Mouse (Mus musculus) kidney, postnatal 0 days (tissue): Measurements from ENCODE around the gene Ptpn22. TPM values are rescaled to one million over a fixed set of nuclear protein-coding genes. Genes with fewer than 3 reads are reported as not detected.
"Not testable (repeated sequence)": the region's sequence is repeated elsewhere in the genome, so short reads cannot be mapped to it uniquely, and the experiment has no call there.

ENCODE experiments used
- ATAC-seq: fragments of 200-750 bp; cut with Nextera tagmentation; replicated peaks from 2 replicates; pipeline ENCODE4 v1.8.0; 2017; ENCODE audit warnings: low read depth, moderate number of reproducible peaks, moderate TSS enrichment, moderate library complexity; ENCODE audit not compliant: low FRiP score
- DNase-seq: peaks from one replicate; pipeline ENCODE4 v3.0.0-alpha.2; 2016; ENCODE audit warnings: low spot score
- H3K27ac ChIP-seq: fragments of 300-500 bp; sonication (generic); 2 replicates; pipeline ENCODE4 v1.5.1; 2014; ENCODE audit warnings: mild to moderate bottlenecking
- H3K27me3 ChIP-seq: fragments of 300-500 bp; sonication (generic); 2 replicates; pipeline ENCODE4 v1.6.1; 2014; ENCODE audit warnings: low read length, mixed read lengths; ENCODE audit not compliant: insufficient read depth
- H3K36me3 ChIP-seq: fragments of 300-500 bp; sonication (generic); 2 replicates; pipeline ENCODE4 v1.6.1; 2014; ENCODE audit warnings: low read length, mixed read lengths; ENCODE audit not compliant: insufficient read depth
- H3K4me1 ChIP-seq: fragments of 300-500 bp; sonication (generic); replicated peaks from 2 replicates; pipeline ENCODE4 v1.6.1; 2014; ENCODE audit warnings: antibody characterized with exemption, low read length, mixed read lengths; ENCODE audit not compliant: insufficient read depth
- H3K4me2 ChIP-seq: fragments of 300-500 bp; sonication (generic); 2 replicates; pipeline ENCODE4 v1.6.1; 2014; ENCODE audit warnings: mild to moderate bottlenecking, low read length, moderate library complexity, mixed read lengths
- H3K4me3 ChIP-seq: fragments of 300-500 bp; sonication (generic); replicated peaks from 2 replicates; pipeline ENCODE4 v1.5.1; 2014; ENCODE audit warnings: low read depth, low read length
- H3K9ac ChIP-seq: fragments of 300-500 bp; sonication (generic); 2 replicates; pipeline ENCODE4 v1.6.1; 2014; ENCODE audit warnings: low read depth, low read length
- H3K9me3 ChIP-seq: fragments of 300-500 bp; sonication (generic); replicated peaks from 2 replicates; pipeline ENCODE4 v1.6.1; 2016; ENCODE audit warnings: low read length, inconsistent platforms, mixed read lengths
- CTCF ChIP-seq: IDR thresholded peaks from 2 replicates; pipeline ENCODE4 v1.5.1; 2016; ENCODE audit warnings: antibody characterized with exemption, low read depth, mild to moderate bottlenecking, moderate library complexity
- WGBS: fragments of 180-500 bp; shearing (Covaris S2); extraction: QIAGEN DNeasy Blood & Tissue Kit; methylation state at CpG from one replicate; pipeline ENCODE4 v1.1.7; 2014; 5-methylcytosine and 5-hydroxymethylcytosine counted together
- polyA plus RNA-seq: library from polyadenylated mRNA; unstranded; fragments of >200 nt; fragmentation: Nextera tagmentation; extraction: Ambion mirVana; gene quantifications from 2 replicates; pipeline ENCODE4 v1.2.1, GENCODE M21; 2015

Gene Ptpn22
- polyA plus RNA-seq, 1 experiment from 2014 or later, result 0.57 TPM

GRCm38 (mm10) chr3:103831146-103831545 is 28.4 kb upstream of the Ptpn22 start:
- Histone ChIP-seq H3K4me3 (no peak overlapping the region), H3K4me1 (no peaks in the 10 kb centered on the region), H3K9ac (no peak overlapping the region), H3K27me3 (no peaks in the 10 kb centered on the region), H3K9me3 (no peaks in the 10 kb centered on the region), H3K36me3 (no peaks in the 10 kb centered on the region), H3K4me2 (no peak overlapping the region), H3K27ac (no peak overlapping the region)
- TF ChIP-seq CTCF, result no peak
- 77% methylated on average over 7 of the region's 7 CpGs for WGBS
- DNase-seq (no peak), ATAC-seq (no peak)

- Histone ChIP-seq H3K4me1 (no peaks in the 10 kb centered on the region), H3K36me3 (no peaks in the 10 kb centered on the region), H3K27ac (no peak within 1 kb of the TSS), H3K9ac (no peak within 1 kb of the TSS), H3K27me3 (no peaks in the 10 kb centered on the region), H3K4me3 (no peak within 1 kb of the TSS), H3K4me2 (no peak within 1 kb of the TSS), H3K9me3 (no peaks in the 10 kb centered on the region)
- no peak for DNase-seq
- no peak for TF ChIP-seq CTCF
- no peak for ATAC-seq
These were observed 27.2 kb upstream of the Ptpn22 start, which contains the start of gene Bcl2l15 for GRCm38 (mm10) chr3:103832426-103832825. Gene Bcl2l15 (plus strand): TSS chr3:103832601.

- H3K4me2 ChIP-seq, result no peak overlapping the region
- WGBS, result 78% methylated on average over 2 of the region's 2 CpGs
- no peak overlapping the region for H3K4me3 ChIP-seq
- no peak for TF ChIP-seq CTCF
- ATAC-seq, result no peak
- H3K27me3 ChIP-seq, result no peaks in the 10 kb centered on the region
- H3K4me1 ChIP-seq, result no peaks in the 10 kb centered on the region
- no peaks in the 10 kb centered on the region for H3K9me3 ChIP-seq
- no peaks in the 10 kb centered on the region for H3K36me3 ChIP-seq
- DNase-seq, result no peak
- H3K27ac ChIP-seq, result no peak overlapping the region
- H3K9ac ChIP-seq, result no peak overlapping the region
These were observed 25.6 kb upstream of the Ptpn22 start for GRCm38 (mm10) chr3:103834001-103834400.

GRCm38 (mm10) chr3:103835272-103835950 is 24.2 kb upstream of the Ptpn22 start:
- H3K27me3 ChIP-seq, result no peaks in the 10 kb centered on the region
- DNase-seq (no peak), ATAC-seq (no peak)
- H3K4me2 ChIP-seq, result no peak overlapping the region
- 79% methylated on average over 6 of the region's 6 CpGs for WGBS
- H3K9ac ChIP-seq, result no peak overlapping the region
- H3K4me1 ChIP-seq, result no peaks in the 10 kb centered on the region
- H3K36me3 ChIP-seq, result no peaks in the 10 kb centered on the region
- H3K4me3 ChIP-seq, result no peak overlapping the region
- no peak overlapping the region for H3K27ac ChIP-seq
- TF ChIP-seq CTCF, result no peak
- H3K9me3 ChIP-seq, result no peaks in the 10 kb centered on the region

- no peak overlapping the region for H3K27ac ChIP-seq
- no peaks in the 10 kb centered on the region for H3K4me1 ChIP-seq
- DNase-seq (no peak), ATAC-seq (no peak)
- WGBS, result 75% methylated on average over 10 of the region's 10 CpGs
- no peak overlapping the region for H3K4me2 ChIP-seq
- no peak for TF ChIP-seq CTCF
- no peaks in the 10 kb centered on the region for H3K9me3 ChIP-seq
- H3K9ac ChIP-seq, result no peak overlapping the region
- no peak overlapping the region for H3K4me3 ChIP-seq
- no peaks in the 10 kb centered on the region for H3K27me3 ChIP-seq
- no peaks in the 10 kb centered on the region for H3K36me3 ChIP-seq
These were observed 23.7 kb upstream of the Ptpn22 start for GRCm38 (mm10) chr3:103835951-103836310.

GRCm38 (mm10) chr3:103836453-103836852 is 23.1 kb upstream of the Ptpn22 start:
- no peak overlapping the region for H3K27ac ChIP-seq
- no peak for TF ChIP-seq CTCF
- H3K4me2 ChIP-seq, result no peak overlapping the region
- no peaks in the 10 kb centered on the region for H3K27me3 ChIP-seq
- H3K36me3 ChIP-seq, result no peaks in the 10 kb centered on the region
- no peak for DNase-seq
- no peak overlapping the region for H3K4me3 ChIP-seq
- no peaks in the 10 kb centered on the region for H3K4me1 ChIP-seq
- no peak for ATAC-seq
- no peaks in the 10 kb centered on the region for H3K9me3 ChIP-seq
- H3K9ac ChIP-seq, result no peak overlapping the region
- WGBS, result 96% methylated on average over 5 of the region's 5 CpGs

- 83% methylated on average over 6 of the region's 6 CpGs for WGBS
These were observed 19.9 kb upstream of the Ptpn22 start for GRCm38 (mm10) chr3:103839711-103840110.

GRCm38 (mm10) chr3:103840195-103840594 is 19.4 kb upstream of the Ptpn22 start:
- H3K9ac ChIP-seq, H3K4me3 ChIP-seq, H3K36me3 ChIP-seq, H3K27ac ChIP-seq, H3K9me3 ChIP-seq, H3K27me3 ChIP-seq, ATAC-seq, DNase-seq, H3K4me2 ChIP-seq, H3K4me1 ChIP-seq: not testable (repeated sequence)
- 96% methylated on average over 3 of the region's 3 CpGs for WGBS

More at GRCm38 (mm10) chr3:103839711-103840110, 19.9 kb upstream of the Ptpn22 start:
- Histone ChIP-seq H3K9me3 (no peaks in the 10 kb centered on the region; the same call in 1 of the 2 replicates), H3K4me3 (no peak overlapping the region), H3K36me3 (no peaks in the 10 kb centered on the region), H3K4me2 (no peak overlapping the region), H3K27ac (no peak overlapping the region), H3K9ac (no peak overlapping the region), H3K27me3 (no peaks in the 10 kb centered on the region), H3K4me1 (no peaks in the 10 kb centered on the region)
- DNase-seq, result no peak
- no peak for TF ChIP-seq CTCF
- no peak for ATAC-seq

- ATAC-seq, DNase-seq, H3K9me3 ChIP-seq, H3K27ac ChIP-seq, H3K4me1 ChIP-seq, H3K4me3 ChIP-seq, H3K9ac ChIP-seq, H3K4me2 ChIP-seq, H3K36me3 ChIP-seq, H3K27me3 ChIP-seq: not testable (repeated sequence)
- 94% methylated on average over 7 of the region's 7 CpGs for WGBS
These were observed 18.6 kb upstream of the Ptpn22 start for GRCm38 (mm10) chr3:103840946-103841345.
